Mouse (Mus musculus): ENCODE measurements at regions not wholly inside any gene's neighbourhood (a gene's known extent, or its start where the extent isn't known, plus 50 kb on each side); places are given as distances from the start of the nearest gene placed in this dataset.

- TF ChIP-seq CTCF (IDR thresholded peaks at IDR 0.05) (no peak), EP300 (IDR thresholded peaks at IDR 0.05) (no peak)
These were observed 236.8 kb upstream of the Il12b start for GRCm38 (mm10) chr11:44163049-44163448.

All from lung, postnatal 0 days (tissue).